Mouse (Mus musculus) heart, postnatal 25 days (tissue): ENCODE measurements around the gene Klrb1b. TPM values are rescaled to one million over a fixed set of nuclear protein-coding genes. Genes with fewer than 3 reads are reported as not detected.

Experiments
- DNase-seq: peaks from one replicate; pipeline ENCODE4 v3.0.0; 2022; ENCODE audit warnings: low spot score
- intact Hi-C: fragments of 180-260 bp; cut with DNase I; formaldehyde crosslinking; loops from one replicate; pipeline ENCODE4 v1.15.1; 2025
- total RNA-seq, 2 experiments: library from RNA; stranded (reverse); gene quantifications; 2 replicates each; pipeline ENCODE4 v1.2.3; 2021

Klrb1b gene
- under 1 TPM in 1 of 2 experiments, not detected in 1; 0.10 TPM for total RNA-seq

DNA sequence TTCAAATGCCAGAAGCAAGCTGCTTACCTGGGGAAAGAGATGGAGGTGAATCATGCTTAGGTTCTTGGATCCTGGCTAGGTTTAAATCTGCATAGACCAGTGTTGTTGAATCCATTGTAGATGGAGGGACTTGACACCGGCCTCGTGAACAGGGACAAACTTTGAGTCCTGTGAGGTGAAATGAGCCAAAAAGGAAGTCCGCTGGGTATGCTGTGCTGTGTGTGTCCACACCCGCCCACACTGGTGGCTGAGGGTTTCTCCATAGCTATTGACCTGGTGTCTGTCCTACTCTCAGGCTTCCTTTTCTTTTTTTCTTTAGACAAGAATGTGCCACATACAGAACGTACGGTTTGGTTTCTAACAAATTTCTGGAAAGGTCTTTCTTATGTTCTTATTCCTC, at the start of gene Klrb1b, which contains the start of gene Gm44511:
Gene Klrb1b (minus strand): TSS at position 200 of the 400 bp plus-strand sequence.
Gene Gm44511 (minus strand): TSS at position 184 of the 400 bp plus-strand sequence.
- intact Hi-C loops = no loop called here

DNA sequence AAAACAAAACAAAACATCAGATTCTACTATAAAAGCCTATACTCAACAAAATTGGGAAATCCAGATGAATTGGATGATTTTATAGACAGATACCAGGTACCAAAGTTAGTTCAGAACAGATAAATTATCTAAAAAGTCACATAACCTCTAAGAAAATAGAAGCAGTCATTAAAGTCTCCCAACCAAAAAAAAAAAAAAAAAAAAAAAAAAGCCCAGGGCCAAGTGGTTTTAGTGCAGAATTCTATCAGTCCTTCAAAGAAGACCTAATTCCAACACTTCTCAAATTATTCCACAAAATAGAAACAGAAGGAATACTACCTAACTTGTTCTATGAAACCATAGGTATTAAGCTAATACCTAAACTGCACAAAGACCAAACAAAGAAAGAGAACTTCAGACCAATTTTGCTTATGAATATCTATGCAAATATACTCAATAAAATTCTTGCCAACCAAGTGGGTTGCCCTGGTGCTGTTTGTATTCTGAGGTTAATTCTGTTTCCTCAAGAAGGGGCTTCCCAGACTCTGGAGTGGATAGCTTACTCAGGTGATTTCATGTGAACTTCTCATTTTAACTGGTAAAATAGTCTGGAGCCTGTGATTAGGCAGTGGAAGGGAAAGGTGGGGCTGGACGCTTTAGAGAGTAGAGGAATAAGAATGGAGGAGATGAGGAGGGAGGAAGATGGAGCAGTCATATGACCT, 45.9 kb upstream of the Klrb1b start:
- no peak for DNase-seq
- intact Hi-C loops = no loop called here

More for the DNA sequence above, at the start of gene Klrb1b, which contains the start of gene Gm44511:
- DNase-seq = no peak

DNA sequence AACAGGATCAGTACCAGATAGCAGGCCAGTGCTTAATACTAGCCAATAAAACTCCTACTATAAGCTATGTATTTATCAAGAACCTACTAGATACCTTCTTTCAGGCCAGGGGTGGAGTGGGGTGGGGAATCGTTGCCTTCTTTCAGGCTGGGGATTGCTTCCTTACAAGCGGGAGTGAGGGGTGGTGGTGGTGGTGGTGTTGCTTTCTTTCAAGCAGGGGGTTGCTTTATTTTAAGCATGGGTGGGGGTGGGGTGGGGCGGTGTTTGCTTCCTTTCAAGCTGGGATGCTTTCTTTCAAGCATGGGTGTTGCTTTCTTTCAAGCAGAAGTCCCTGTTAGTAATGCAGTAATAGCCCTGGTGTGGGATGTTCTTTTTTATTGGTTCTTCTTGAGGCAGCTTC, 42.7 kb upstream of the Klrb1b start:
- DNase-seq = no peak
- intact Hi-C loops = loop anchor here (1.0 kb wide), 1 partner anchor 11 kb away; no protein-coding TSS in a partner anchor

DNA sequence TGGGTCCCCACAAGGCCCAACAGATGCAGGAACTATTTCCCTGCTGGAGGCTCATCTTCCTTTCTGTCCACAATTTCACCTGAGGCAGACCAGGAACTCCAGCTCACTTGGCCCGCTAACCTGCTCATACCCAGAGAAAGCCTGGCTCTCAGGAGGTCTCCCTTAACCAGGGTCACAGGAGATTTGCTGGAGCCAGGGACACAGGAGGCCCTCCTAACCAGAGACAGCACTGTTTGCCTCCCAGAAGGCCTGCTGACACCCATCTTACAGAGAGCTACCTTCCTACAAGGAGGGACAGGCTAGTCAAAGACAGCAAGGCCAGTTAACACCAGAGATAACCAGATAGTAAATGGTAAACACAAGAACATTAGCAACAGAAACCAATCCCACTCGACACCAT, 31.8 kb upstream of the Klrb1b start:
- intact Hi-C loops = loop anchor here (1.0 kb wide), 1 partner anchor 10 kb away; no protein-coding TSS in a partner anchor

DNA sequence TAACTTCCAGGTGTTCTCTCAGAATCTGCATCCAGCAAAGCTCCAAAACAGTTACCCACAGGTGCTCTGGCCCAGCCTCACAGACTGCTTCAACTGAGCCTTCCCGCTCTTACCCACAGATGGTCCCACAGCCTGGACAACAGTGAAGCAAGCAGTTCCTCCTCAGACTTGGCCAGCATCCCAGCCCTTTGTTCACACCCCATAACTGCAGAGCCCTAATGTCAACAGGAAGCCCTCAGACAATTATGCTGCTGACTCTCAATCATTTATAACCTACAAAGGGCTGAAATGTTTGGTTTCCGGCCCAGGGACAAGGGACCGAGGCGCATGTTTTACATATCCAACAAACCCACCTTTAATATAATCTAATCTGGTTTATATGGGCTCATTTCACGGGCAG, 30.1 kb upstream of the Klrb1b start:
- intact Hi-C loops = no loop called here
- peak; percentile 68 for DNase-seq

More for the DNA sequence above, 31.8 kb upstream of the Klrb1b start:
- no peak for DNase-seq

DNA sequence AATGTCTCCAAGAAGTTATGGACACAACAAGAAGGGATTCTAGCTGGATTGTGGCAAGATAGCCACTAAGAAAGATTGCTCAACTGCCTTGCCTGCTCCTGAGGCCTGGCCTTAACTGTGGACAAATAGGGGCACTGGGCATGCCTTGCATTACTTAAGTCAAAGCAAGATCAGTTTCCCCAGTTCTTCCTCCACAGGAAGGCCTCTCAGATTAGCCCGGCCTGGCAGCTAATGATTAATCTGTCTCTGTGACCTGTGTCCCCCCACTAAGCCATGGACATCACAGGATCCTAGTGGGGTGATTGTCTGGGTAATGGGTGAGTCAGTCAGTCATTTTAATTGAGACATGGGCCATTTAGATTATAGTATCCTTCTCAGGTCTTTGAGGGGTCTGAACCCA, 29.3 kb upstream of the Klrb1b start:
- intact Hi-C loops = loop anchor here (2.0 kb wide), 1 partner anchor 211 kb away; no protein-coding TSS in a partner anchor
- DNase-seq = no peak

DNA sequence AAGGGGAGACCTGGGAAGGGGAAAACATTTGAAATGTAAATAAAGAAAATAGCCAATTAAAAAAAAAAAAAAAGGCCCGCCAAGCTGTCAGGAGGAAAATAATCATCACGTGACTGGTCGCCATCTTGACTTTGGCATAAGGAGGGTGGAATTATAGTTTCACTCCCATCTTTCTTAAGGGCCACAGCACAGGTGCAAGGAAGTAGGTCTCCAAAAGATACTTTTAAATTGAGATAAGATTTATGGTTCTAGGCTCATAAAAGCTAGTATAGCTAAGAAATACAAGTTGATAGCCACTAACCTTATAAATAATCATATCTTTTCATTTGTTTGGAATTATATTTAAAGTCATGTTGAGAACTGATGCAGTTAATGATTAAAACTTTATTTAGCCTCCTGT, 28.8 kb upstream of the Klrb1b start:
- no peak for DNase-seq
- intact Hi-C loops = loop anchor here (2.0 to 5.0 kb wide), 3 partner anchors 212 to 512 kb away; no protein-coding TSS in a partner anchor

DNA sequence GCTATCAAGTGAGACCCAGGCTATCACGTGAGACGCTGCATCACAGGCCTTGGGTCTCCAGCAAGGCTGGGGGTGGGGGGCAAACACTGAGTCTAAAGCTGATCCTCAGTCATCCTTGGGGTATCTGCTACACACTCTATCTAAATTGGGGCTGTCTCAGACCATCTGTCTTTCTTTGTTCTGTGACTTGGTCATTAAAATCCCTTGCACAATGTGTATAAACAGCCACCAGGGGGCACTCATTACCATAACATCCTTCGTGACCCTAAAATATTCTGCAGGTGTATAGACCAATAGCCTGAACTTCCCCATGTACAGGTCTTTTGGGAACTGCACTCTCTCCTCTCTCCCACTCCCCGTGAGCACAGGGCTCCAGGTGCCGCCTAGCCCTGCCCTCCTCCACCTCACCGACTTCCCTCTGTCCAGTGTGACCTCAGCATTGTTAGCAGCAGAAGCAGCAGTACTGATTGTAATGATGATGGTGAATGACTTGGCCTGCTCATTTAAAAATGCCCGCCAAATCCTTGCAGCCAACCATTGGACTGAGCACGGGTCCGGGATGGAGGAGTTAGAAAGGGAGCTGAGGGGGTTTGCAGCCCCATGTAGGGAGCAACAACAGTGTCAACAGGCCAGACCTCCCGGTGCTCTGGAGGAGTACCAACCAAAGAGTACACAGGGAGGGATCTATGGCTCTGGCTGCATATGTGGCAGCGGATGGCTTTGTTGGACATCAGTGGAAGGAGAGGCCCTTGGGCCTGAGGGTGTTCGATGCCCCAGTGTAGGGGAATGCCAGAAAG, 28.1 kb upstream of the Klrb1b start:
- intact Hi-C loops = loop anchor here (2.0 to 5.0 kb wide), 3 partner anchors 213 to 513 kb away; no protein-coding TSS in a partner anchor
- no peak for DNase-seq

DNA sequence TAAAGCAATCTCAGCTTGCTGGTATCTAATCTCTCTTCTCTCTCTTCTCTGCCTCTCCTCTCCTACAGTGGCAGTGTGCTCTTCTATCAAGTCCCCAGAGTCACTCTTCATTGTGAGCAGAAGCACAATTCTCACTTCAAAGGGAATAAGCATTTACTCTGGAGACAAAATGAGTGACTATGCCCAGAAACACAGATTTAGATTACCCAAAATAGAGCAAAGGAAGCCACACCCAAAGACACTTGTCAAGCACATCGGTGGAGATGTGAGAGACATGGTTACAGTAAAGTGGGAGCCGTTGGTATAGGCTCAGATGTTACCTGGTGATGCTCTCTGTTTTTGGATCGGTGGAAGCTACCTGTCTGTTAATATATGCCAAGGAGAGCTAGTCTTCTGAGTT, 26.6 kb upstream of the Klrb1b start:
- intact Hi-C loops = loop anchor here (5.0 kb wide), 2 partner anchors 235 to 515 kb away; no protein-coding TSS in a partner anchor
- DNase-seq = no peak

DNA sequence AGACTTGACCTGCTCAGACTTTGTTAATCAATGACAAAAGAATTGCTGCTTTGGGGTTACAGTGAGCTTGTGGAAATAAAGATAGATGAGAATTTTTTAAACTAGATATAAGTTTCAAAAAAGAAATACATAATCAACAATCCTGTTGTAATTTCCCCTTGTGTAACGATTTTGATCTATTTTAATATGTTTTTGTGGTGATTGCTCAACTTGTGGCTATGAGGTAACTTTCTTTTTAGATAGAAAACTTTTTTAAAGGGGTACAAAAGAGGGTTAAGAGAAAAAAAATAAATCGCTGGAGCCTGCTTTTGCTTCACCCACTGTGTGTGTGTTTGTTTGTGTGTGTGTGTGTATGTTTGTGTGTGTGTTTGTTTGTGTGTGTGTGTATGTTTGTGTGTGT, 25.0 kb upstream of the Klrb1b start:
- DNase-seq = no peak
- intact Hi-C loops = loop anchor here (2.0 to 5.0 kb wide), 3 partner anchors 236 to 516 kb away; no protein-coding TSS in a partner anchor

DNA sequence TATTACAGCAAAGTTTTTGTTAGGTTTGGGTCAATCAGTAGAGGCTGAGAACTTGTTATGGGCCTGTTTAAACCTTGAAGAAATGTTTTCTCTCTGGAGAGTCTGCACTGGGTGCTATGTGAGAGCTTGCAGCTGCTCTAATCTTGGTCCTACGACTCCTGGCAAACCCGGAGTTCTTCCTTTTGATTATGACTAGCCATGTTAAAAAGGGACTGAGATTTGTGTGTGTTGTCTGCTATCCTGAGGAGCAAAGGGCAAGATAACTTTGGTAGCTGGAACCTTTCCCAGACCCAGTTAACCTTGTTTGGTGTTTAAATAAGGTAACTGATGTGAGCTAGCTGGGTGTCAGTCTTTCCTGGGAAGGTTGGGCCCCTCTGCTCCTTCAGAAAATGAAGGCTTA, 24.5 kb upstream of the Klrb1b start:
- no peak for DNase-seq
- intact Hi-C loops = loop anchor here (2.0 to 5.0 kb wide), 3 partner anchors 237 to 517 kb away; no protein-coding TSS in a partner anchor

DNA sequence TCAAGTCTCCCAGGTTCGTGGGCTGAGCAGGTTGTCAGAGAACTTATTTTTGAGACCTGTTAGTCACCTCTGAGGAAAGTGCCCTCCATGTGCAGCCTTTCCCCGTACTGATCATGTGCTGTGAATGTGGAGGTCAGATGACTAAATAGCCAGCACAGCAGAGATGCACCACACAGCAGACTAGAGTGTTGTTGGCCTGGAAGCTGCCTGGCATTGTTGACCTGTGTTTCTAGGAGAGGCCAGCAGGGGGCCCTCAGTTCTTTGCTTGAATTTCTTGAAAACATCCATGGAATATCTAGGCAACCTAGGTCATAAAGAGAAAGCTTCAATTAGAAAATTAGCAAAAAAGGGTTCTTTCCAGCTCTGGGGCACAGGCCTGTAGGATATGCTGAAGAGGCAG, 23.8 kb upstream of the Klrb1b start:
- intact Hi-C loops = loop anchor here (2.0 to 5.0 kb wide), 5 partner anchors 237 to 682 kb away; partner anchors contain the start of gene Gabarapl1
- DNase-seq = no peak

DNA sequence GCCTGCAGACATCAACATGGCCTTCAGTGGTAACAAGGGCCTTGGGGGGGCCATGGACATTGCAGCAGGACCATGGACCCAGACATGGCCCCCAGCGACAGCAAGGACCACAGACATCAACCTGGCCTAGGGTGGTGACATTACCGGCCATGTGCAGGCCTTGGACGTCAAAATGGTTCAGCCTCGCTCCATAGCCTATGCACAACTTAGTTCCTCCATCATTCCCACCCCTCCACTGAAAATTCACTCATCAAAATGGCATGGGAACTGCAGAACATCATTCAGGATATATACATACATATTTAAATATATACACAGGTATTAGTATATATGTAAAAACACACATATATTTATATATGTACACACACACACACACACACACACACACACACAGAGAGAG, 21.3 kb upstream of the Klrb1b start:
- no peak for DNase-seq
- intact Hi-C loops = loop anchor here (5.0 kb wide), 2 partner anchors 340 to 685 kb away; partner anchors contain the start of gene Gabarapl1

DNA sequence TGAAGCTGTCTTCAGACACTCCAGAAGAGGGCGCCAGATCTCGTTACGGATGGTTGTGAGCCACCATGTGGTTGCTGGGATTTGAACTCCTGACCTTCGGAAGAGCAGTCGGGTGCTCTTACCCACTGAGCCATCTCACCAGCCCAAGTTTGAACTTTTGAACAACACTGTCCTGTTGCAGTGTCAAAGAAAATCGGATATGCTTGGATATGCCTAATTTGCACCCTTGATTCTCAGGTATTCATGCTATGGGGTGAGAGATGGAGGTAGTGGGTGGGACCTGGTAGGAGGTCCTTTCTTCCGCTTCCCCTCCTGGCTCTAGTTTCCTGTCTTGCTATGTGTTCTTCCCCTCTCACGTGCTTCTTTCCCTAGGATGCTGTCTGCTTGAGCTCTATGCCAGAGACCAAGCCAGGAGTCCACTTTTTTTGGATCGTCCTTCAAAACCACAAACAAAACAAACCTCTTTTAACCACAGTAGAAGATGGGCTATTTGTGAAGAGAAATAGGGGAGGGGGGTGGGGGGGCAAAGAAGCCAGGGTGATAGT, 19.9 kb upstream of the Klrb1b start:
- no peak for DNase-seq
- intact Hi-C loops = loop anchor here (5.0 kb wide), 2 partner anchors 341 to 686 kb away; partner anchors contain the start of gene Gabarapl1

DNA sequence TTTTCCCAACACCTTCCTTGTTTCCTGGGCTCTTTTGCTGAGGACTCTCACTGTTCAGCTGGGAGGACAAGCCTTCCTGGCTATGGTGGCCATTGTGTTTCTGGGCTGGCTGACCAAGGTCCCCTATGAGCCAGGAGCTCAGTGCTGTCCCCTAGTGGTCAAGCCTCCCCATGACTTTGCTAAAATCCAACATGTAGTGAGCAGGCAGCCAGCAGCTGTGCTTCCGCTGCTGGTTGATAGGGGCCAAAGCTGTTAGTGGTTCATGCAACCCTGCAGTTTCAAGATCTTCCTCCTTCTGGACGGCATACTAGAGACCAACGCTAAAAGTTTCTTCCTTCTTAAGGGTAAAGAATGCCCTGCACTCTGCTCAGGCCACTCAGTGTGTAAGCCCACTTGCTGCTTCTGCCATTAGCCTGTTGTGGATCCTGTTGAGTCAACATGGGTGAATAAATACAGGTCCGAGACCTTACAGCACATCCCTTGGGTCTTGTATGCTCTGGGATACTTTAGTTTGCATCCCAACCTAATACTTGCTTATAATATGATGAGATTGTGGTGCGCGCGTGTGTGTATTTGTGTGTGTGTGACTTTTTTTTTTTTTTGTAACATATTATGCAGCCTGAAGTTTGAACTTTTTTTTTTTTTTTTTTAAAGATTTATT, 19.3 kb upstream of the Klrb1b start:
- intact Hi-C loops = loop anchor here (5.0 kb wide), 2 partner anchors 342 to 687 kb away; partner anchors contain the start of gene Gabarapl1
- DNase-seq = peak; percentile 82

DNA sequence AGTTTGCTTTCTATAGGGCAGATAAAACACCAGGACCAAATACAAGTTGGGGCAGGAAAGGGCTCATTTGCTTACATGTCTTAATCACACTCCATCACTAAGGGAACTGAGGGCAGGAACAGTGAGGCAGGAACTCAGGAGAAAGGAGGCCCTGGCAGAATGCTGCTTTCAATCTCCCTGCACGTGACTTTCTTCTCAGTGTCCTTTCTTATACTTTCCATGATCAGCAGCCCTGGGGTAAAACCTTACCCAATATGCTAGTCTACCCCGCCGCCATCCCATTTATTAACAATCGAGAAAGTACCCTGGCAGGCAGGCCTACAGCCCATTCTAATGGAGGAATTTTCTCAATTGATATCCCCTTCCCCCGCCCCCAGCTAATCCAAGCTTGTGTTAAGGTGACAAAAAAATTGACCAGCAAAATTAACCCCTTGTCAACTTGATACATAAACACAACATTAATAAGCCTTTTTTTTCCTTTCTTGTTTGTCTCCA, 18.5 kb upstream of the Klrb1b start:
- intact Hi-C loops = loop anchor here (5.0 kb wide), 2 partner anchors 343 to 688 kb away; partner anchors contain the start of gene Gabarapl1
- DNase-seq = no peak

DNA sequence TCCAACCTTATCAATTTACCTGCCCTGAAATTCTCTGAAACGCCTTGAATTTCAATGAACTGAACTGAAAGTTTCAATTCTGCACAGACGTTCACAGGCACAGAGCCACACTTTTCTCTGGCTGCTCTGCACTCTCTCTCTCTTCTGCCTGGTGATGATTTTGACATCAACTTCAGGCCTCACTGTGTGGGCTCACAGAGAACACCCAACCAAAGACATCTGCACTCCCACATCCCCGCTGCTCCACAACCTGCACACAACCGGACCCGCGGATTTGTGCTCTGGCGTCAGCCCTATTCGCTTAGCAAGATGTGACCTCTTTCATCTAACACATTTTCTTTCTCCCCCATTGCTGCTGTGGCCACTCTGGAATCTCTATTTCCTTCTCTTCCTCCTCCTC, 18.0 kb upstream of the Klrb1b start:
- DNase-seq = no peak
- intact Hi-C loops = no loop called here

DNA sequence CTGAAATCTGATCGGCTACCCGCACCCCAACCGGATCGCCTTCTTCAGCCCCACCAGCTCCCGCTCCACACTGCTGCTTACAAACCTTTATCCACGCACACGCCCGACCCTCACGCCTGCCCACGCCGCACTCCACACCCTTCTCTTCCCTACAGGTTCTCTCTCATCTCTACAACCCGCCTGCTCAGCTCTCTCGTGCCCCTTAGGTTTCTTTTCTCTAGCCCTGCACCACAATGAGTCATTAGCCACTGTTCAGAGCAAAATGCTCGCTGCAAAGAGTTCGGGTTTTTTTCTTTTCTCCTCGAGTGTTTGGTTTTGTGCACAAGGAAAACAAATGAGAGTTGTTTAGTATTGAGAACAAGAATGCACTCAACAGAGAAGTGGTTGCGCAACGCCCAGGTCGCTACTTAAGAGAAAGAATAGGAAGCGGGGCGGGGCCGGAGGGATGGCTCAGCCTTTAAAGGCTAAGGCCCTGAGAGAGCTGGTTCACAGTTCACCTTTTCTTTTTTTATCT, 17.4 kb upstream of the Klrb1b start:
- peak; percentile 46 for DNase-seq
- intact Hi-C loops = no loop called here

DNA sequence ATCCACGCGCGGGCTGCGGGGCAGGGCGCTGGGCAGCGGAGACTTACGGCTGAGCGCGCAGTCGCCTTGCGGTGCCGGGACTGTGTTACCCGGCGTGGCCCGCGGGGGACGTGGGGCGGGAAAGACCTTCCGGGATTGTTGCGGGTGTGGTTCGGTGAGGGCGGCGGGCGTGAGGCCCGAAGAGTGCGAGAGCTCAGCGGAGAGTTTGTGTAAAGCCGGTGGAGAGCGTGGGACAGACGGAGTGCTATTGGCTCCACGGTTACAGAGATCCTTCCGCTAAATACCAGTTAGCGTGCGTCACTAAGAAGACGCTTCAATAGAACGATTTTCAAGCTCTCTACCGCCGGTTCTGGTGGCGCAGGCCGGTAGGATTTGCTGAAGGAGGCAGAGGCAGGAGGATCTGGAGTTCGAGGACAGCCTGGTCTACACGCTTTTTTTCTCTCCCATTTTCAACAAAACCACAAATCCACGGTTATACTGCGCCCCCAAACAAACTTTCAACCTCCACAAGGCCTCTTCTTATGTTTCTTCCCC, 16.9 kb upstream of the Klrb1b start:
- intact Hi-C loops = no loop called here
- DNase-seq = peak; percentile 83
